Mouse (Mus musculus) kidney, adult 2 months (tissue): ENCODE results near the gene Wfdc2. TPM values are rescaled to one million over a fixed set of nuclear protein-coding genes. Genes with fewer than 3 reads are reported as not detected.

ENCODE experiments used
- DNase-seq: peaks from one replicate; pipeline ENCODE4 v3.0.0; 2021
- H3K27ac ChIP-seq: fragments of 200-500 bp; 2 replicates; pipeline ENCODE4 v1.5.1; 2012; ENCODE audit warnings: low read depth, low read length, control low read depth, inconsistent platforms; ENCODE audit not compliant: insufficient read depth
- H3K27me3 ChIP-seq: fragments of 200-500 bp; replicated peaks from 2 replicates; pipeline ENCODE4 v1.6.1; 2012; ENCODE audit warnings: mild to moderate bottlenecking, moderate library complexity, low read length, inconsistent platforms; ENCODE audit not compliant: control insufficient read depth, insufficient read depth
- H3K36me3 ChIP-seq: fragments of 200-500 bp; 2 replicates; pipeline ENCODE4 v1.6.1; 2012; ENCODE audit warnings: mild to moderate bottlenecking, moderate library complexity, low read length, inconsistent platforms; ENCODE audit not compliant: control insufficient read depth, insufficient read depth
- H3K4me1 ChIP-seq: fragments of 200-500 bp; 2 replicates; pipeline ENCODE4 v1.6.1; 2011; ENCODE audit warnings: low read length; ENCODE audit not compliant: control insufficient read depth, insufficient read depth
- H3K4me3 ChIP-seq: fragments of 200-500 bp; 2 replicates; pipeline ENCODE4 v1.5.1; 2011; ENCODE audit warnings: mild to moderate bottlenecking, low read depth, low read length, control low read depth; ENCODE audit not compliant: insufficient read depth
- CTCF ChIP-seq: fragments of 200-500 bp; conservative IDR thresholded peaks from 2 replicates; pipeline ENCODE4 v1.5.1; 2011; ENCODE audit warnings: low read depth, mild to moderate bottlenecking, control low read depth, low read length, moderate library complexity, mixed read lengths; ENCODE audit not compliant: insufficient read depth, insufficient read length
- POLR2A ChIP-seq: fragments of 200-500 bp; IDR thresholded peaks from one replicate; pipeline ENCODE4 v1.6.1; 2011; ENCODE audit warnings: low read depth, low read length, control low read depth
- WGBS: fragments of 180-500 bp; shearing (Covaris S2); methylation state at CpG from one replicate; pipeline ENCODE4 v1.1.7; 2018; 5-methylcytosine and 5-hydroxymethylcytosine counted together
- polyA plus RNA-seq: library from polyadenylated mRNA; depleted of rRNA; stranded (reverse); fragments of >200 nt; gene quantifications from 2 replicates; pipeline ENCODE4 v1.2.3, GENCODE M21; 2012

The Wfdc2 gene
- polyA plus RNA-seq, 1 experiment: 459 TPM

- no peaks in the 10 kb centered on the region for H3K36me3 ChIP-seq
- 29% methylated on average over 5 of the region's 5 CpGs for WGBS
- H3K27ac ChIP-seq: peak overlapping the region; percentile 62; the same call in 1 of the 2 replicates
Observed at GRCm38 (mm10) chr2:164544454-164545097, 17.6 kb upstream of the Wfdc2 start.

GRCm38 (mm10) chr2:164549338-164549737 is 12.9 kb upstream of the Wfdc2 start:
- Histone ChIP-seq H3K27me3 (no peaks in the 10 kb centered on the region), H3K4me3 (no peak overlapping the region), H3K4me1 (peaks cover 5% of the 10 kb centered on the region; the same call in 1 of the 2 replicates), H3K27ac (no peak overlapping the region), H3K36me3 (no peaks in the 10 kb centered on the region)
- no peak for DNase-seq
- WGBS: 52% methylated on average over 4 of the region's 4 CpGs
- no peak for TF ChIP-seq CTCF
- no peak for TF ChIP-seq POLR2A

More at GRCm38 (mm10) chr2:164544454-164545097, 17.6 kb upstream of the Wfdc2 start:
- TF ChIP-seq POLR2A: no peak
- TF ChIP-seq CTCF: no peak
- Histone ChIP-seq H3K4me3 (no peak overlapping the region), H3K27me3 (no peaks in the 10 kb centered on the region), H3K4me1 (peaks cover 14% of the 10 kb centered on the region; the same call in 1 of the 2 replicates)
- no peak for DNase-seq

DNA sequence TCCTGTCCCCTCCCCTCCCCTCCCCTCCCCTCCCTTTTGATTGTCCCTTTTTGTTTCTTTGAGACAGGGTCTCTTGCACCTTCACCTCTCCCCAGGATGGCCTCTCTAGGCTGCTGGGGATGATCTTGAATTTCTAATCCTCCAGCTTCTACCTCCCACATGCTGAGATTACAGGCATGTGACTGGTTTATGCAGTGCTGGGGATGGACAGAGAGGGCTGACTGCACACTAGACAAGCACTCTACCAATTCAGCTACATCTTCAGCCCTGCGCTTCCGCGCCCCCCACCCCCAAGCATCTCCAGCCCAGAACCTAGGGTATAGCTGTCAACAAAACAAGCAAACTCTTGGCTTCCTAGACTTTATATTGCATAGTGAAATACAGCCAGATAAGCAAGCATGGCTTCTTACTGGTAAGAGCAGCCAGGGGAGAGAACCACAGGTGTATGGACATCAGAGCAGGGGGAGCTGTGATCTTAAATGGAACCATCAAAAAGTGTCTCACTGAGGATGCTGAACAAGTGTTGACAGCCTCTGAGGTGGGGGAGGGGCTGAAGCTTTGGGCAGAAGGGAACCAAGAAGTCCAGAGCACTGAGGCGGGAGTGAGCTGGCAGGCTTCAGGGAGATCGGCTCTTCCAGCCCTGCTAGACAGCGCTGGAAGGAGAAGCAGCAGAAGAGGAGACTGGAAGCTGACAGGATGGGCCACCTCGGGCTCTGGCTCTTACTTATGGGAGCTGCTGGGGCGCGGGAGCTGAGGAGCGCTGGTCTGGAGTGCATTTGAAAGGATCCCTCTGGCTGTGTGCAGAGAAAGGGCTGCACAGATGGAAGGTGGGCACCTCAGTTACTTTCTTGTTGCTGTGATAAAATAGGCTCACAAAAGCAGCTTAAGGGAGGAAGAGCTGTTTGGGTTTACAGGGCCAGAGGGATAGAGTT is 12.0 kb upstream of the Wfdc2 start:
- Histone ChIP-seq H3K36me3 (no peaks in the 10 kb centered on the region), H3K4me1 (no peaks in the 10 kb centered on the region), H3K4me3 (no peak overlapping the region), H3K27me3 (no peaks in the 10 kb centered on the region), H3K27ac (no peak overlapping the region)
- no peak for DNase-seq
- TF ChIP-seq CTCF (no peak), POLR2A (no peak)
- 40% methylated on average over 10 of the region's 10 CpGs for WGBS

- TF ChIP-seq CTCF: no peak
- no peak for TF ChIP-seq POLR2A
- Histone ChIP-seq H3K4me1 (no peaks in the 10 kb centered on the region), H3K27ac (no peak overlapping the region), H3K27me3 (no peaks in the 10 kb centered on the region), H3K4me3 (no peak overlapping the region), H3K36me3 (no peaks in the 10 kb centered on the region)
- DNase-seq: no peak
- 72% methylated on average over 2 of the region's 2 CpGs for WGBS
Observed at GRCm38 (mm10) chr2:164550895-164551269, 11.3 kb upstream of the Wfdc2 start.

- no peak for DNase-seq
- Histone ChIP-seq H3K4me3 (no peak overlapping the region), H3K27me3 (no peaks in the 10 kb centered on the region), H3K4me1 (no peaks in the 10 kb centered on the region), H3K36me3 (no peaks in the 10 kb centered on the region), H3K27ac (no peak overlapping the region)
- TF ChIP-seq CTCF: no peak
- TF ChIP-seq POLR2A: no peak
- WGBS: 90% methylated on average over 9 of the region's 9 CpGs
Observed at GRCm38 (mm10) chr2:164551502-164551901, 10.7 kb upstream of the Wfdc2 start.

- H3K36me3 ChIP-seq: no peaks in the 10 kb centered on the region
- H3K27ac ChIP-seq: no peak overlapping the region
- no peak overlapping the region for H3K4me3 ChIP-seq
- WGBS: 90% methylated on average over 8 of the region's 8 CpGs
- H3K4me1 ChIP-seq: no peaks in the 10 kb centered on the region
- H3K27me3 ChIP-seq: no peaks in the 10 kb centered on the region
- TF ChIP-seq POLR2A: no peak
- no peak for TF ChIP-seq CTCF
- DNase-seq: no peak
Observed at GRCm38 (mm10) chr2:164558426-164558825, 3.8 kb upstream of the Wfdc2 start.

DNA sequence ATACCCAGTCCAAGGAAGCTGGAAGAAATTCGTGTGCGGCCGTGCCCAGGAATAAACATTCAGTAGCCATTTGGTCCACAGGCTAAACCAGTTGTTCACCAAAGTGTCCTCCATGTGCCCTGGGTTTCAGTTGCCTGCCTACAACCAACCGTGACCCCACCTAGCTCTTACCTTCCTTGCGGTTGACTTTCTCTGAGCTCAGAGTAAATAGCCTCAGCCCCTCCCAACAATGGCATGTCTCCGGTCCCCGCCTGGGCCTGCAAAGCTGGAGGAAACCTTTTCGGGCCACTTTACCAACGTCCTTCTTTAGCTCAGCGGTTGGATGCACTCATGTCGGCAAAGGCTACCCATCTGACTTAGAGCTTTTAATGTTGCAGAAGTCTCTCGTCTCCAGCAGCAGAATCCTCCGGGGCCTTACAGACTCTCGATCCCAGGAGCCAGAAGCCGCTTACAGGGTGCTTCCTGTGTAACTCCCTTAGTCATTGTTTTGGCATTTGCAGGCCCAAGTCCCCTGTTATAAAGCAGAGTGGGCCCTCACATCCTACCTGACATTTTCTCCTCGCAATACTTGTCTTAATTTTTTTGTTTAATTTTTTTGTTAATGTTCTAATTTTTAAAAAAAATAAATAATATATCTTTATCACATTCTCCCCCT is 3.1 kb upstream of the Wfdc2 start:
- no peak overlapping the region for H3K4me3 ChIP-seq
- no peak for DNase-seq
- no peak overlapping the region for H3K27ac ChIP-seq
- H3K4me1 ChIP-seq: no peaks in the 10 kb centered on the region
- no peaks in the 10 kb centered on the region for H3K36me3 ChIP-seq
- TF ChIP-seq POLR2A (no peak), CTCF (no peak)
- 62% methylated on average over 16 of the region's 16 CpGs for WGBS
- H3K27me3 ChIP-seq: no peaks in the 10 kb centered on the region
